Mouse (Mus musculus) heart, postnatal 0 days (tissue): ENCODE results near the gene Cfap97d1. TPM values are rescaled to one million over a fixed set of nuclear protein-coding genes. Genes with fewer than 3 reads are reported as not detected.
A peak's percentile ranks its signal among the peaks of the same experiment; 100 is the strongest.

ENCODE experiments used
- ATAC-seq: fragments of 200-750 bp; cut with Nextera tagmentation; 2 replicates; pipeline ENCODE4 v1.8.0; 2017; ENCODE audit warnings: low read depth, moderate number of reproducible peaks, moderate library complexity; ENCODE audit not compliant: insufficient read depth
- DNase-seq: peaks from one replicate; pipeline ENCODE4 v3.0.0-alpha.2; 2016; ENCODE audit warnings: low spot score
- H3K27ac ChIP-seq: fragments of 300-500 bp; sonication (generic); 2 replicates; pipeline ENCODE4 v1.5.1; 2014; ENCODE audit warnings: low read depth, mild to moderate bottlenecking
- H3K27me3 ChIP-seq: fragments of 300-500 bp; sonication (generic); 2 replicates; pipeline ENCODE4 v1.6.1; 2014; ENCODE audit warnings: low read length, mixed read lengths; ENCODE audit not compliant: control insufficient read depth, insufficient read depth
- H3K36me3 ChIP-seq: fragments of 300-500 bp; sonication (generic); replicated peaks from 2 replicates; pipeline ENCODE4 v1.6.1; 2014; ENCODE audit warnings: low read length, mixed read lengths; ENCODE audit not compliant: control insufficient read depth, insufficient read depth
- H3K4me1 ChIP-seq: fragments of 300-500 bp; sonication (generic); 2 replicates; pipeline ENCODE4 v1.6.1; 2014; ENCODE audit warnings: antibody characterized with exemption; ENCODE audit not compliant: control insufficient read depth, insufficient read depth
- H3K4me2 ChIP-seq: fragments of 300-500 bp; sonication (generic); 2 replicates; pipeline ENCODE4 v1.6.1; 2014; ENCODE audit warnings: low read depth, mild to moderate bottlenecking, low read length, moderate library complexity
- H3K4me3 ChIP-seq: fragments of 300-500 bp; sonication (generic); 2 replicates; pipeline ENCODE4 v1.5.1; 2014; ENCODE audit warnings: low read depth, low read length
- H3K9ac ChIP-seq: fragments of 300-500 bp; sonication (generic); replicated peaks from 2 replicates; pipeline ENCODE4 v1.6.1; 2014; ENCODE audit warnings: low read depth, low read length, mixed read lengths
- H3K9me3 ChIP-seq: fragments of 300-500 bp; sonication (generic); replicated peaks from 2 replicates; pipeline ENCODE4 v1.6.1; 2016; ENCODE audit warnings: low read length; ENCODE audit not compliant: control insufficient read depth
- CTCF ChIP-seq: IDR thresholded peaks from 2 replicates; pipeline ENCODE4 v1.5.1; 2016; ENCODE audit warnings: antibody characterized with exemption, control low read depth, low read depth
- EP300 ChIP-seq: IDR thresholded peaks from 2 replicates; pipeline ENCODE4 v1.6.1; 2016; ENCODE audit warnings: antibody characterized with exemption, low read depth
- WGBS: fragments of 180-500 bp; shearing (Covaris S2); extraction: QIAGEN DNeasy Blood & Tissue Kit; methylation state at CpG from one replicate; pipeline ENCODE4 v1.1.7; 2014; 5-methylcytosine and 5-hydroxymethylcytosine counted together
- polyA plus RNA-seq: library from polyadenylated mRNA; unstranded; fragments of >200 nt; fragmentation: Nextera tagmentation; extraction: Ambion mirVana; gene quantifications from 2 replicates; pipeline ENCODE4 v1.2.1, GENCODE M21; 2015
- total RNA-seq: library from RNA; depleted of rRNA; stranded (reverse); fragments of >200 nt; gene quantifications from 2 replicates; pipeline ENCODE4 v1.2.3, GENCODE M21; 2014; ENCODE audit warnings: low replicate concordance

Gene Cfap97d1
- total and polyA plus RNA-seq, 2 experiments from 2014 or later, result not detected

DNA sequence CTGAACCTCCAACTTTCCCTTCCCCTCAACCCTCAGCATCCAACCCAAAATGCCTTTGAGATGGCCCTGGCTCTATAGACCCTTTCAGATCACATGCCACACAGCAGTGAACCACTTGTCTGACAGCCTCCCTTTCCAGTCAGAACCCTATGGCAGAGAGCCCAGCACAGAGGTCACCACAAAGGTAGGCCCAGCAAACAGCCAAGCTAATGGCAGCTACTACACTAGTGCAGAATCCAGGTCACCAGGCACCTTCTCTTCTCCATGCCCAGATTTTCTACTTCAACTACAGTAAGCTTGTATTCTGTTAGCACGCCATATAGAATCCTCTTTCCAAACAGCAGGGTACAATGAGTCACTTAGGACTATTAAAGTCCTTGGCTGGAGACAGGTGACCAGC is 32.1 kb downstream of the Cfap97d1 start:
- WGBS, result 86% methylated on average over 1 of the region's 1 CpGs
- Histone ChIP-seq H3K27me3 (no peaks in the 10 kb centered on the region), H3K27ac (peak overlapping the region; percentile 67), H3K9me3 (no peaks in the 10 kb centered on the region), H3K4me2 (no peak overlapping the region), H3K4me1 (peaks cover 13% of the 10 kb centered on the region), H3K9ac (no peak overlapping the region; the same call in 1 of the 2 replicates), H3K4me3 (no peak overlapping the region), H3K36me3 (0 out of 2 replicates have a peak, but pooled peaks cover 10% of the 10 kb centered on the region)
- DNase-seq, result peak; percentile 58
- no peak for TF ChIP-seq EP300
- TF ChIP-seq CTCF, result no peak
- peak; percentile 78 for ATAC-seq

DNA sequence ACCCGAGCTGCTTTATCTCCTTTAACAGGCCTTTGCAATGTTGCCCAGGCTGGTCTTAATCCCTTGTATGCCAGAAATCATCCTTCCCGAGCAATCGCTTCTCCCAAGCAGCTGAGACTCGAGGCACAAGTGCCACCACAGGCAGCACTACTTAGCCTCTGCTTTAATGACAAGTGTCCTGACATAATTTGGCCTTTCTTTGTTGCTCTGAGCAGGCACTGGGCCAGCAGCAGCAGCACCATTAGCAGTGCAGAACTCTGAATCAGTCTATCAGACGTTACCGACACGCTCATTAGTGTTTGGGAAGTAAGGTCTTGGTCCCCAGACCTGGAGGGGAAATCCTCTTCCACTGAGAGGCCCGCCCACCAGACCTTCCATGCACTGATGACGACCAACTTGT is 35.7 kb downstream of the Cfap97d1 start:
- H3K4me3 ChIP-seq, result no peak overlapping the region
- 68% methylated on average over 9 of the region's 9 CpGs for WGBS
- H3K9me3 ChIP-seq, result no peaks in the 10 kb centered on the region
- ATAC-seq (no peak), DNase-seq (no peak)
- no peak overlapping the region for H3K27ac ChIP-seq
- H3K4me1 ChIP-seq, result peaks cover 13% of the 10 kb centered on the region
- no peaks in the 10 kb centered on the region for H3K27me3 ChIP-seq
- H3K36me3 ChIP-seq, result 0 out of 2 replicates have a peak, but pooled peaks cover 6% of the 10 kb centered on the region
- H3K9ac ChIP-seq, result no peak overlapping the region
- TF ChIP-seq CTCF, result no peak
- TF ChIP-seq EP300, result no peak
- no peak overlapping the region for H3K4me2 ChIP-seq

DNA sequence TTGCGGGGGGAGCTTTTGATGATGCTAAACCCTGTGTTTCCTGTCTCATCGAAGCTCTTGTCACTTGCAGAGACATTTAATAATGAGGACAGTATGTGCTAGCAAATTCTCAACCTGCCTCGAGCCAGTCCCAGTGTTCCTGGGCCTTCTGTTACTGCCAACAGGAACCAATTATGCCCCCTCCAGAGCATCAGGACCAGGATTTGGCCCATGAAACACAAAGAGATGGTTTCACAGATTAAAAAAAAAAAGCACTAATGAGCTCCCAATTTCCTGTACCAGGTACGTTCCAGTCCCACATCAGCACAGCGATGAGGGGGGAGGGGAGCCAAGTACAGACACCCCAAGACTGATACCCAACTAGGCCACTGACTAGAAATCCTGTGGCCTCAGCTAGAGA is 37.1 kb downstream of the Cfap97d1 start:
- H3K36me3 ChIP-seq, result 0 out of 2 replicates have a peak, but pooled peaks cover 3% of the 10 kb centered on the region
- H3K4me2 ChIP-seq, result no peak overlapping the region
- H3K27me3 ChIP-seq, result peaks cover 6% of the 10 kb centered on the region; the same call in 1 of the 2 replicates
- 84% methylated on average over 5 of the region's 5 CpGs for WGBS
- H3K9ac ChIP-seq, result no peak overlapping the region
- DNase-seq (no peak), ATAC-seq (no peak)
- H3K4me1 ChIP-seq, result peaks cover 5% of the 10 kb centered on the region
- no peak overlapping the region for H3K4me3 ChIP-seq
- no peaks in the 10 kb centered on the region for H3K9me3 ChIP-seq
- no peak for TF ChIP-seq EP300
- H3K27ac ChIP-seq, result no peak overlapping the region

DNA sequence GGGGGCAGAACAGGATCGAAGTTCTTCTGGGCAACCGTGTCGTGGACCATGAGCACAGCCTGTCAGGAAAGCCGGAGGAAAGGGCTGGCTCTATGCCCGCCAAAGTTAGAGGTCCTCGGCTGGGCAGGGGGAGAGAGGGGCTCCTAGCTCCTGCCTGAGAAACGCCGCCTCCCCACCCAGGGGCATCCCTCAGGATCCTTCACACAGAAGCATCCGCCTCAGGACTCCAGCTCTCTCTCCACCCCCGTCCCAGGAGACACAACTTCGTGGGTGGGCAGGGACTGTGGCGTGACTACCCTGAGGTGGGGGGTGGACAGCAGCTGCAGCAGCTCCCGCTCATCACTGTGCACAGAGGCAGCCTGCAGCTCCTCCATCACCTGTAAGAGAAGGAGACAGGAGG is 39.3 kb downstream of the Cfap97d1 start:
- no peak overlapping the region for H3K4me2 ChIP-seq
- no peak for DNase-seq
- ATAC-seq, result no peak
- no peak for TF ChIP-seq EP300
- TF ChIP-seq CTCF, result no peak
- no peaks in the 10 kb centered on the region for H3K4me1 ChIP-seq
- 81% methylated on average over 13 of the region's 13 CpGs for WGBS
- H3K36me3 ChIP-seq, result no peaks in the 10 kb centered on the region
- no peaks in the 10 kb centered on the region for H3K9me3 ChIP-seq
- H3K9ac ChIP-seq, result no peak overlapping the region
- H3K27me3 ChIP-seq, result peaks cover 9% of the 10 kb centered on the region; the same call in 1 of the 2 replicates
- H3K27ac ChIP-seq, result no peak overlapping the region
- no peak overlapping the region for H3K4me3 ChIP-seq

DNA sequence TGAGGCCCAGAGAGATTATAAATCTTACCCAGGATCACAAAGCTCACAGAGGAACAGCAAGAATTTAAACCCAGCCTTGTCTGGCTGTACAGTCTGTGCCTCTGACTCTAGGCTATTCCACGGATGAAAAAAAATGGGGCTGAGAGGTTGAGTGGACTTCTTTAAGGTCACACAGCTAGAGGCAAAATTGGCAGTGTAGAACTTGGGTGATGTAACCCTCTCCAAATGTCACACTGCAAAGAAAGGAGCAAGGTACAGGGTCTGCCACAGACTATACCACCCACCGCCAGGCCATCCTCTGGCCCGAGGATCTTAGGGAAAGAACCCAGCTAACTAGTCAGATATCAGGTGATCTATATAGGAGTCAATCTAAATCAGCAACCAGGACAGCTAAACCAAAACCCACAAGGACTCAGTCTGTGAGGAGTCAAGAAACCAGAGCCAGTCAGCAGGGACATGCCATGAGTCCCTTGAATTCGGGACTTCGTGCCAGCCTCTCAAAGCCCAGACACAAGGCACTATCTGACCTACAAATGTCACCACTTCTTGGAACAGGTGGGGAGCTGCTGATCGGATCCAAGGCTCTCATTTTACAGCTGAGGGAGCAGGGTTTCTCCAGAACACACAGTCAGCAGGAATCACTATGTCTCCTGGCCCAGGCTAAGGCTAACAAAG is 40.1 kb downstream of the Cfap97d1 start:
- DNase-seq, result no peak
- Histone ChIP-seq H3K4me1 (no peaks in the 10 kb centered on the region), H3K27ac (no peak overlapping the region), H3K27me3 (peaks cover 9% of the 10 kb centered on the region; the same call in 1 of the 2 replicates), H3K36me3 (no peaks in the 10 kb centered on the region), H3K9ac (no peak overlapping the region), H3K4me3 (no peak overlapping the region), H3K9me3 (no peaks in the 10 kb centered on the region), H3K4me2 (no peak overlapping the region)
- ATAC-seq, result no peak
- TF ChIP-seq EP300 (no peak), CTCF (no peak)
- WGBS, result 66% methylated on average over 6 of the region's 6 CpGs

DNA sequence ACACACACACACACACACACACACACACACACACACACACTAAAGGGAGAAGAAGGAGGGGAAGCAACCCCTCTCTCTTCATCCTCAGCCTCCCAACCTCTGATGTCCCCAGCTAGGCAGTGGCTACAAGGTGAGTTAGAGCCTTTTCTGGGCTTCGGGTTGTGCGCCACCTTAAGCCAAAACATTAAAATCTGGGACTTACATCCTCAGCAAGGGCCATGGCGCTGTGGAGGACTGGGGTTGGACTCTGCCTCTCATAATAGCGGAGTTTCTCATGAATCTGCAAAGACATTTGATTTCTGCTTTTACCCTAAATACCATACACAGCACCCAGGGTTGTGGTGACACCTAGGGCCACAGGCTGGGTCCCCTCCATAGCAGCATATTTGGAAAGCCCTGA is 40.8 kb downstream of the Cfap97d1 start:
- H3K27me3 ChIP-seq, result peaks cover 9% of the 10 kb centered on the region; the same call in 1 of the 2 replicates
- no peak overlapping the region for H3K4me3 ChIP-seq
- H3K36me3 ChIP-seq, result no peaks in the 10 kb centered on the region
- no peak overlapping the region for H3K9ac ChIP-seq
- TF ChIP-seq EP300 (no peak), CTCF (no peak)
- 94% methylated on average over 4 of the region's 4 CpGs for WGBS
- H3K27ac ChIP-seq, result no peak overlapping the region
- no peaks in the 10 kb centered on the region for H3K9me3 ChIP-seq
- ATAC-seq (no peak), DNase-seq (no peak)
- H3K4me1 ChIP-seq, result no peaks in the 10 kb centered on the region
- H3K4me2 ChIP-seq, result no peak overlapping the region
